Mouse (Mus musculus) kidney, postnatal 0 days (tissue): Measurements from ENCODE around the gene Abca4. TPM values are rescaled to one million over a fixed set of nuclear protein-coding genes. Genes with fewer than 3 reads are reported as not detected.

Source experiments
- ATAC-seq: fragments of 200-750 bp; cut with Nextera tagmentation; replicated peaks from 2 replicates; pipeline ENCODE4 v1.8.0; 2017; ENCODE audit warnings: low read depth, moderate number of reproducible peaks, moderate TSS enrichment, moderate library complexity; ENCODE audit not compliant: low FRiP score
- DNase-seq: peaks from one replicate; pipeline ENCODE4 v3.0.0-alpha.2; 2016; ENCODE audit warnings: low spot score
- H3K27ac ChIP-seq: fragments of 300-500 bp; sonication (generic); 2 replicates; pipeline ENCODE4 v1.5.1; 2014; ENCODE audit warnings: mild to moderate bottlenecking
- H3K27me3 ChIP-seq: fragments of 300-500 bp; sonication (generic); 2 replicates; pipeline ENCODE4 v1.6.1; 2014; ENCODE audit warnings: low read length, mixed read lengths; ENCODE audit not compliant: insufficient read depth
- H3K36me3 ChIP-seq: fragments of 300-500 bp; sonication (generic); 2 replicates; pipeline ENCODE4 v1.6.1; 2014; ENCODE audit warnings: low read length, mixed read lengths; ENCODE audit not compliant: insufficient read depth
- H3K4me1 ChIP-seq: fragments of 300-500 bp; sonication (generic); replicated peaks from 2 replicates; pipeline ENCODE4 v1.6.1; 2014; ENCODE audit warnings: antibody characterized with exemption, low read length, mixed read lengths; ENCODE audit not compliant: insufficient read depth
- H3K4me2 ChIP-seq: fragments of 300-500 bp; sonication (generic); 2 replicates; pipeline ENCODE4 v1.6.1; 2014; ENCODE audit warnings: mild to moderate bottlenecking, low read length, moderate library complexity, mixed read lengths
- H3K4me3 ChIP-seq: fragments of 300-500 bp; sonication (generic); replicated peaks from 2 replicates; pipeline ENCODE4 v1.5.1; 2014; ENCODE audit warnings: low read depth, low read length
- H3K9ac ChIP-seq: fragments of 300-500 bp; sonication (generic); 2 replicates; pipeline ENCODE4 v1.6.1; 2014; ENCODE audit warnings: low read depth, low read length
- H3K9me3 ChIP-seq: fragments of 300-500 bp; sonication (generic); replicated peaks from 2 replicates; pipeline ENCODE4 v1.6.1; 2016; ENCODE audit warnings: low read length, inconsistent platforms, mixed read lengths
- CTCF ChIP-seq: IDR thresholded peaks from 2 replicates; pipeline ENCODE4 v1.5.1; 2016; ENCODE audit warnings: antibody characterized with exemption, low read depth, mild to moderate bottlenecking, moderate library complexity
- WGBS: fragments of 180-500 bp; shearing (Covaris S2); extraction: QIAGEN DNeasy Blood & Tissue Kit; methylation state at CpG from one replicate; pipeline ENCODE4 v1.1.7; 2014; 5-methylcytosine and 5-hydroxymethylcytosine counted together
- polyA plus RNA-seq: library from polyadenylated mRNA; unstranded; fragments of >200 nt; fragmentation: Nextera tagmentation; extraction: Ambion mirVana; gene quantifications from 2 replicates; pipeline ENCODE4 v1.2.1, GENCODE M21; 2015

The Abca4 gene
- 1.0 and 1.2 TPM in 2 replicates for polyA plus RNA-seq

GRCm38 (mm10) chr3:122043799-122044547 lies at the start of gene Abca4:
Abca4 (plus strand) TSS chr3:122044443.
- H3K4me1 ChIP-seq, result peaks cover 44% of the 10 kb centered on the region
- DNase-seq, result no peak

DNA sequence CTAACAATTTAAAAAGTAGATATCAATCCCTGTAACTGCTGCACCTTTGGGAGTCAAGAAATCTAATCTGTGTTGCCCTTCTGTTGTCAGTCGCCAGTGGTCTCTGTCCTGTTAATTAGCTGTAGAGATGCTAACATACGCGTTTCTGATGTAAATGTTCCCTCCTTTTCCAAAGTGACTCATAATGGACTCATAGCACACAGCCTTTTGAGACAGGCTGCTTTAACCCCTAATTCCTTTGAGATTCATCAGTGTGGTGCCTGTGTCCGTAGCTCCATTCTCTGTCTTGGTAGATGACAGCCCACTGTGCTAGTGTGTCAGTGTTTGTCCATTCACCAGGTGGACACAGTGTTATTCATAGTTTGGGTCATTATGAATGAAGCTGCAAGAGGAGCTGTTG lies 49.1 kb upstream of the Abca4 start:
- Histone ChIP-seq H3K9me3 (no peaks in the 10 kb centered on the region), H3K27ac (no peak overlapping the region), H3K36me3 (peaks cover 32% of the 10 kb centered on the region; the same call in 1 of the 2 replicates), H3K4me2 (no peak overlapping the region), H3K27me3 (no peaks in the 10 kb centered on the region), H3K4me3 (no peak overlapping the region), H3K4me1 (0 out of 2 replicates have a peak, but pooled peaks cover 3% of the 10 kb centered on the region), H3K9ac (no peak overlapping the region)
- ATAC-seq, result no peak
- WGBS, result 84% methylated on average over 4 of the region's 4 CpGs
- no peak for TF ChIP-seq CTCF
- DNase-seq, result no peak

More at GRCm38 (mm10) chr3:122043799-122044547, at the start of gene Abca4:
- H3K9me3 ChIP-seq, result no peaks in the 10 kb centered on the region
- H3K4me2 ChIP-seq, result peak within 1 kb of the TSS; percentile 31
- peak within 1 kb of the TSS; percentile 14; the same call in 1 of the 2 replicates for H3K9ac ChIP-seq
- no peak within 1 kb of the TSS for H3K27ac ChIP-seq
- ATAC-seq, result no peak
- H3K27me3 ChIP-seq, result no peaks in the 10 kb centered on the region
- WGBS, result 28% methylated on average over 26 of the region's 26 CpGs
- TF ChIP-seq CTCF, result no peak
- H3K4me3 ChIP-seq, result no peak within 1 kb of the TSS
- no peaks in the 10 kb centered on the region for H3K36me3 ChIP-seq

DNA sequence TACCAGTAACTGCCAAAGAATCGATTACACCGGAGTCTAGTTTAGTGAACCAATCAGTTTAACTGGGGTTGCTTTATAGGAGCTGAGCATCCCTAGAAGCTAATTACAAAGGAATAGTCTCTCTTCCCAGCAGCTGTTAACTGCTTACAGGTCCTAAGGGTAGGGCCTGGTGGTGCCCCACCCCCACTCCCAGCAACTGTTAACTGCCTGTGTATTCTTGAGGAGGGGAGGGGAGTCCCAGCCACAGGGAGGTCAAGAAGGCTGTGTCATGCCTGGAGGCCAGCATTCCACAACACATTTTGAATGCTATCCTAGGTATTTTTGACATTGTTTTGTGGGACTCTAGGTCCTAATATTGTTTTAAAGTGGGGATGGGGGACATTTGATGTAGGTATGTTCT lies 44.3 kb upstream of the Abca4 start:
- no peak overlapping the region for H3K9ac ChIP-seq
- no peak overlapping the region for H3K4me2 ChIP-seq
- H3K9me3 ChIP-seq, result no peaks in the 10 kb centered on the region
- WGBS, result 52% methylated on average over 2 of the region's 2 CpGs
- H3K4me3 ChIP-seq, result no peak overlapping the region
- DNase-seq, result no peak
- no peak overlapping the region for H3K27ac ChIP-seq
- no peaks in the 10 kb centered on the region for H3K27me3 ChIP-seq
- TF ChIP-seq CTCF, result no peak
- no peak for ATAC-seq
- 0 out of 2 replicates have a peak, but pooled peaks cover 3% of the 10 kb centered on the region for H3K4me1 ChIP-seq
- H3K36me3 ChIP-seq, result peaks cover 21% of the 10 kb centered on the region; the same call in 1 of the 2 replicates

- Histone ChIP-seq H3K4me3 (no peak overlapping the region), H3K9me3 (no peaks in the 10 kb centered on the region), H3K4me2 (no peak overlapping the region), H3K27me3 (no peaks in the 10 kb centered on the region), H3K4me1 (0 out of 2 replicates have a peak, but pooled peaks cover 3% of the 10 kb centered on the region), H3K36me3 (peaks cover 18% of the 10 kb centered on the region; the same call in 1 of the 2 replicates), H3K27ac (no peak overlapping the region), H3K9ac (no peak overlapping the region)
- WGBS, result 40% methylated on average over 6 of the region's 6 CpGs
- DNase-seq, result peak; percentile 35
- no peak for TF ChIP-seq CTCF
- no peak; the same call in 1 of the 2 replicates for ATAC-seq
Measured at GRCm38 (mm10) chr3:122001568-122001967, 42.7 kb upstream of the Abca4 start.

GRCm38 (mm10) chr3:122009818-122010217 lies 34.4 kb upstream of the Abca4 start:
- Histone ChIP-seq H3K4me3 (no peak overlapping the region), H3K36me3 (peaks cover 53% of the 10 kb centered on the region), H3K9me3 (no peaks in the 10 kb centered on the region), H3K9ac (no peak overlapping the region), H3K4me2 (no peak overlapping the region), H3K27me3 (no peaks in the 10 kb centered on the region), H3K4me1 (no peaks in the 10 kb centered on the region), H3K27ac (no peak overlapping the region)
- no peak for DNase-seq
- 93% methylated on average over 5 of the region's 5 CpGs for WGBS
- no peak for TF ChIP-seq CTCF
- ATAC-seq, result no peak

GRCm38 (mm10) chr3:122010292-122010691 lies 34.0 kb upstream of the Abca4 start:
- H3K9me3 ChIP-seq, result no peaks in the 10 kb centered on the region
- H3K4me1 ChIP-seq, result no peaks in the 10 kb centered on the region
- no peak for TF ChIP-seq CTCF
- ATAC-seq (no peak), DNase-seq (no peak)
- no peak overlapping the region for H3K4me3 ChIP-seq
- WGBS, result 77% methylated on average over 5 of the region's 5 CpGs
- H3K27me3 ChIP-seq, result no peaks in the 10 kb centered on the region
- H3K36me3 ChIP-seq, result peaks cover 53% of the 10 kb centered on the region
- H3K4me2 ChIP-seq, result no peak overlapping the region
- no peak overlapping the region for H3K9ac ChIP-seq
- H3K27ac ChIP-seq, result no peak overlapping the region
